Mouse (Mus musculus) stomach, postnatal 0 days (tissue): Measurements from ENCODE around the gene Rpl7l1.

Source experiments
- CTCF ChIP-seq: IDR thresholded peaks from 2 replicates; pipeline ENCODE4 v1.5.1; 2016; ENCODE audit warnings: antibody characterized with exemption, low read depth, mild to moderate bottlenecking, moderate library complexity
- EP300 ChIP-seq: optimal IDR thresholded peaks from 2 replicates; pipeline ENCODE3; 2016; ENCODE audit warnings: antibody characterized with exemption

DNA sequence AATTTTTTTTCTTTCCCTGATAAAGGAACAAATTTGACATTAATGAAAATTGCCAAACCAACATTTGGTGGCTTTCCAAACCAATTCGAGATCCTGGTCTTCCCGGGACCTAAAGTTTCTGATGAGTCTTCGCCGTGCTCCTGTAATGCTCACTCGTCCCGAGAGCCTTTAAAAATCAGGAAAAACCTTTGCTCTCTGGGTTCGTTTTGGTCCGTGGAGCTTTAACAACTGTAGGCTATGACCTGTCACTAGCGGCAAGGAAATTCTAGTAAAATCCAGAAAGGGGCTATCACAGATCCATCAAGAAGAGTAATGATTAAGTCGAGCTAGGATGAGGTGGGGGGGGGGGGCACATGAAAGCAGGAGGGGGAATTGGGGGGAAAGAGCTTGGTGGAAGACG is 596 bp downstream of the Rpl7l1 start:
- no peak for TF ChIP-seq CTCF
- no peak for TF ChIP-seq EP300
